ENCODE assay signal across 9 mouse cellular contexts in genomic region chr5:37716505-37717372, GRCm38 (mm10). TPM values are rescaled to one million over a fixed set of nuclear protein-coding genes. Genes with fewer than 3 reads are reported as not detected.
DNase-seq lines count a peak whose midpoint lies in the region; ATAC-seq and TF ChIP-seq lines count a peak whose summit lies in the region.
"Had no signal": no experiment of that assay in that cellular context is flagged by ENCODE, and none has a peak within 500 bp of the region (broad histone marks: within the 10 kb centered on the region; RNA-seq: fewer than 3 reads in every experiment).

Gene Stk32b, minus strand, starts transcription at chr5:37717171.

- TF ChIP-seq POLR2A in lung, adult 2 months (IDR thresholded peaks at IDR 0.05; ENCODE audit: borderline replicate concordance, extremely low read depth, low read depth, low read length) = no peak

- H3K4me2 ChIP-seq in lung, embryonic 14.5 days = peak within 1 kb of the TSS; percentile 73
- peak within 1 kb of the TSS; percentile 75 for H3K4me2 ChIP-seq in hindbrain, embryonic 13.5 days
- H3K4me2 ChIP-seq in midbrain, postnatal 0 days (ENCODE audit: low read depth, low read length, poor library complexity, severe bottlenecking) = peak within 1 kb of the TSS; percentile 71

- H3K4me1 ChIP-seq in lung, embryonic 14.5 days (ENCODE audit: insufficient read depth) = no peaks in the 10 kb centered on the region
- no peaks in the 10 kb centered on the region for H3K4me1 ChIP-seq in lung, adult 2 months (ENCODE audit: control insufficient read depth, insufficient read depth, low read length)
- peaks cover 20% of the 10 kb centered on the region for H3K4me1 ChIP-seq in forebrain, embryonic 10.5 days
- peaks cover 22% of the 10 kb centered on the region for H3K4me1 ChIP-seq in hindbrain, embryonic 13.5 days (replicated peaks)
- 0 out of 2 replicates have a peak, but pooled peaks cover 6% of the 10 kb centered on the region for H3K4me1 ChIP-seq in midbrain, postnatal 0 days (ENCODE audit: insufficient read depth, low read length)

- WGBS in lung, embryonic 14.5 days = 1% methylated on average over 40 of the region's 40 CpGs
- WGBS in lung, adult 2 months = 2% methylated on average over 40 of the region's 40 CpGs
- WGBS in forebrain, embryonic 10.5 days = under 1% methylated on average over 40 of the region's 40 CpGs
- under 1% methylated on average over 40 of the region's 40 CpGs for WGBS in hindbrain, embryonic 13.5 days
- WGBS in midbrain, postnatal 0 days = 1% methylated on average over 38 of the region's 40 CpGs

- H3K36me3 ChIP-seq in lung, embryonic 14.5 days (ENCODE audit: insufficient read depth) = no peaks in the 10 kb centered on the region
- no peaks in the 10 kb centered on the region for H3K36me3 ChIP-seq in forebrain, embryonic 10.5 days (replicated peaks)
- H3K36me3 ChIP-seq in hindbrain, embryonic 13.5 days = peaks cover 4% of the 10 kb centered on the region
- no peaks in the 10 kb centered on the region for H3K36me3 ChIP-seq in midbrain, postnatal 0 days (ENCODE audit: insufficient read depth, low read length)

- peak; percentile 87 for ATAC-seq in lung, embryonic 14.5 days (ENCODE audit: insufficient read depth)
- ATAC-seq in hindbrain, embryonic 13.5 days (ENCODE audit: low FRiP score) = peak; percentile 89
- ATAC-seq in midbrain, postnatal 0 days (ENCODE audit: low FRiP score) = peak; percentile 77
- ATAC-seq in granulocyte monocyte progenitor cell, adult 5-6 weeks (replicated peaks; ENCODE audit: poor library complexity, severe bottlenecking) = no peak

- H3K9ac ChIP-seq in lung, embryonic 14.5 days = peak within 1 kb of the TSS; percentile 26; the same call in 1 of the 2 replicates
- peak within 1 kb of the TSS; percentile 88 for H3K9ac ChIP-seq in hindbrain, embryonic 13.5 days
- peak within 1 kb of the TSS; percentile 74 for H3K9ac ChIP-seq in midbrain, postnatal 0 days (replicated peaks; ENCODE audit: low read length, poor library complexity, severe bottlenecking)

- peaks cover 18% of the 10 kb centered on the region; the same call in 1 of the 2 replicates for H3K27me3 ChIP-seq in lung, embryonic 14.5 days (ENCODE audit: insufficient read depth, low read length)
- peaks cover 55% of the 10 kb centered on the region for H3K27me3 ChIP-seq in forebrain, embryonic 10.5 days (ENCODE audit: poor library complexity, severe bottlenecking)
- peaks cover 29% of the 10 kb centered on the region for H3K27me3 ChIP-seq in hindbrain, embryonic 13.5 days
- peaks cover 4% of the 10 kb centered on the region for H3K27me3 ChIP-seq in midbrain, postnatal 0 days (ENCODE audit: insufficient read depth, low read length)

- peak; percentile 85 for DNase-seq in lung, embryonic 14.5 days
- no peak for DNase-seq in lung, adult 2 months
- peak; percentile 64 for DNase-seq in forebrain, embryonic 10.5 days (ENCODE audit: extremely low spot score, low spot score)
- DNase-seq in left cerebral cortex, postnatal 4 days = peak; percentile 43
- DNase-seq in midbrain, postnatal 0 days (ENCODE audit: low spot score) = peak; percentile 76
- no peak for DNase-seq in adrenal gland, postnatal 4 days (ENCODE audit: low spot score in 2 of 2)

- intact Hi-C loops in left cerebral cortex, postnatal 4 days (cut with DNase I) = loop anchor here (2.0 kb wide), 2 partner anchors 36 to 420 kb away; no protein-coding TSS in a partner anchor

- no peak for TF ChIP-seq CTCF in lung, embryonic 14.5 days (IDR thresholded peaks at IDR 0.05; ENCODE audit: low read depth)
- TF ChIP-seq CTCF in lung, adult 2 months (IDR thresholded peaks at IDR 0.05; ENCODE audit: insufficient read depth, low read length) = no peak
- TF ChIP-seq CTCF in midbrain, postnatal 0 days (IDR thresholded peaks at IDR 0.05) = no peak

- no peaks in the 10 kb centered on the region for H3K9me3 ChIP-seq in lung, embryonic 14.5 days (ENCODE audit: low read depth, low read length)
- H3K9me3 ChIP-seq in forebrain, embryonic 10.5 days = no peaks in the 10 kb centered on the region
- no peaks in the 10 kb centered on the region for H3K9me3 ChIP-seq in hindbrain, embryonic 13.5 days
- H3K9me3 ChIP-seq in midbrain, postnatal 0 days (ENCODE audit: low read length) = no peaks in the 10 kb centered on the region

- H3K27ac ChIP-seq in lung, embryonic 14.5 days (ENCODE audit: low read depth) = no peak within 1 kb of the TSS
- H3K27ac ChIP-seq in forebrain, embryonic 10.5 days = peak within 1 kb of the TSS; percentile 27
- H3K27ac ChIP-seq in hindbrain, embryonic 13.5 days = peak within 1 kb of the TSS; percentile 89
- peak within 1 kb of the TSS; percentile 55 for H3K27ac ChIP-seq in midbrain, postnatal 0 days (ENCODE audit: low read depth, low read length)

- H3K4me3 ChIP-seq in lung, embryonic 14.5 days (ENCODE audit: low read depth, low read length) = peak within 1 kb of the TSS; percentile 38
- no peak within 1 kb of the TSS for H3K4me3 ChIP-seq in lung, adult 2 months (replicated peaks; ENCODE audit: extremely low read depth, low read depth, low read length)
- peak within 1 kb of the TSS; percentile 59 for H3K4me3 ChIP-seq in forebrain, embryonic 10.5 days
- H3K4me3 ChIP-seq in hindbrain, embryonic 13.5 days = peak within 1 kb of the TSS; percentile 61
- peak within 1 kb of the TSS; percentile 67 for H3K4me3 ChIP-seq in midbrain, postnatal 0 days (ENCODE audit: low read depth, low read length)
- H3K4me3 ChIP-seq: myocyte had no signal

RNA-seq across cellular contexts. Expression of gene Stk32b, which starts in this region (rescaled TPM):
- polyA plus RNA-seq in lung, embryonic 14.5 days (2014; fragmentation: Nextera tagmentation; extraction: Ambion mirVana) = 0.41 and 0.43 TPM in 2 replicates
- polyA plus RNA-seq in lung, adult 2 months (2012; rRNA removed) = 0.03 and 0.07 TPM in 2 replicates
- polyA plus RNA-seq in forebrain, embryonic 10.5 days (2016; fragmentation: Nextera tagmentation; extraction: Ambion mirVana) = 0.39 and 0.63 TPM in 2 replicates
- 20.6 and 23.2 TPM in 2 replicates for polyA plus RNA-seq in hindbrain, embryonic 13.5 days (2015; fragmentation: Nextera tagmentation; extraction: Ambion mirVana)
- 10 to 100 TPM; 44.8 to 46.7 TPM for total RNA-seq in left cerebral cortex, postnatal 4 days (2021)
- 28.5 and 39.3 TPM in 2 replicates for total RNA-seq in midbrain, postnatal 0 days (2014; rRNA removed)
- polyA plus RNA-seq in midbrain, postnatal 0 days (2015; fragmentation: Nextera tagmentation; extraction: Ambion mirVana) = 30.6 and 31.4 TPM in 2 replicates
- 1 to 10 TPM; 1.7 to 5.0 TPM for total RNA-seq in adrenal gland, postnatal 4 days (2021)
- not detected in 2 replicates for total RNA-seq in granulocyte monocyte progenitor cell, adult 5-6 weeks (2014; fragmentation: Nextera tagmentation)
- total RNA-seq in granulocyte monocyte progenitor cell, adult 5-6 weeks (2017) = not detected in 2 replicates
- polyA plus RNA-seq: myocyte had no signal

Comparison
In these comparisons a context has a peak if more than half of its experiments do, and no peak if none do; other contexts are left out.
1. RNA of gene Stk32b (polyA plus RNA-seq): 30.6 to 31.4 TPM in midbrain, postnatal 0 days and 20.6 to 23.2 TPM in hindbrain, embryonic 13.5 days; 0.39 to 0.63 TPM in forebrain, embryonic 10.5 days, 0.41 to 0.43 TPM in lung, embryonic 14.5 days and 0.03 to 0.07 TPM in lung, adult 2 months; every median in the first group is over 10 times any median in the second.
2. Peak in DNase-seq, ATAC-seq, H3K4me3 ChIP-seq, H3K9ac ChIP-seq and H3K4me2 ChIP-seq in lung, embryonic 14.5 days; RNA of the gene not detected or under 1 TPM.
3. Peak in DNase-seq, H3K4me3 ChIP-seq and H3K27ac ChIP-seq in forebrain, embryonic 10.5 days; RNA of the gene not detected or under 1 TPM.
4. DNase-seq: peak in left cerebral cortex, postnatal 4 days (single experiment) and midbrain, postnatal 0 days (single experiment); none in lung, adult 2 months (single experiment) and adrenal gland, postnatal 4 days (0 of 2).
5. H3K9ac ChIP-seq: peak in every context shown above with its lines; median percentile 88 in hindbrain, embryonic 13.5 days; 74 in midbrain, postnatal 0 days; 26 in lung, embryonic 14.5 days.
6. Peak in every context shown above with its lines, with median percentiles within 50 percentile points of each other: H3K4me2 ChIP-seq.